Mouse (Mus musculus): ENCODE results near the gene Snx29.
"Not testable (repeated sequence)": the region's sequence is repeated elsewhere in the genome, so short reads cannot be mapped to it uniquely, and the experiment has no call there.

The Snx29 gene

GRCm38 (mm10) chr16:11533441-11533840, 210.7 kb downstream of the Snx29 start:
- DNase-seq (ENCODE audit: low read depth): no peak

- no peak for DNase-seq (ENCODE audit: low read depth)
These were observed 215.0 kb downstream of the Snx29 start for GRCm38 (mm10) chr16:11537663-11538062.

DNA sequence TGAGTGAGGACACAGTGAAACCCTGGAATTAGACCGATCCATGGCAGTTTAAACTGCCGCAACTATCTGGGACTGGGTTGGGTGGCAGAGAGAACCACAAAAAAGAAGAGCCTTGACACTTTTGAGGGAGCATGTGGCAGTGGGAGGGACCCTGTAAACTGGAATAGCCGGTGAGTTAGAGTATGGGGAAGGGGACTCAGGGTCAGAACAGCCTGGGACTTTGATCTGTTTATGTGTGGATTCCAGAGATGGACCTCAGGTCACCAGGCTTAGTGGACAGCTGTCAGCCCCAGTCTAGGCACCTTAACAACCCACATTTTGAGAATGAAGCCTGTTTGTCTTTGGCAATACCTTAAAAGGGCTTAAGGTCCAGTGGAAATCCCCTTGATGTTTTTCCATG, 215.5 kb downstream of the Snx29 start:
- no peak for DNase-seq (ENCODE audit: low read depth)

DNA sequence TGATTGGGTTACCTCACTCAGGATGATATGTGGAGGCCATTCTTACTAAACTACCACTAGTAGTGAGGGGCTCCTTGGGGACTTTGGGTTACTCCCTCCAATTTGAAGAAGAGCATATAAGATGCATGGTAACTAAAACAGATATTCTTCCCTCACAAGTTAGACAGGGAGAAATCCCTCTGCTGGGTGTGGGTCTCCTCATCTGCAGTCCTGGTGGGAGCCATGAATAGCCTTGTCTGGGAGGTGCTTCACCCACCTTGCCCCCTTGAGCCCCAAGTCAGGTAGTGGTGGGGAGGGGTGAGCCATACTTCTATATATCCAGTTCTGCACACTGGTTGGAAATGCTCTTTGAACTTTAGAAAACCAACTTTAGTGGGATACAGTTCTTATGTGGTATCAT, 218.3 kb downstream of the Snx29 start:
- DNase-seq (ENCODE audit: low read depth): no peak

- DNase-seq (ENCODE audit: low read depth): no peak
These were observed 219.1 kb downstream of the Snx29 start for GRCm38 (mm10) chr16:11541769-11542168.

GRCm38 (mm10) chr16:11550043-11550725, 227.5 kb downstream of the Snx29 start:
- DNase-seq (ENCODE audit: low read depth): no peak

- no peak for DNase-seq (ENCODE audit: low read depth)
These were observed 239.0 kb downstream of the Snx29 start for GRCm38 (mm10) chr16:11561714-11562113.

GRCm38 (mm10) chr16:11563846-11564245, 241.1 kb downstream of the Snx29 start:
- no peak for DNase-seq (ENCODE audit: low read depth)

DNA sequence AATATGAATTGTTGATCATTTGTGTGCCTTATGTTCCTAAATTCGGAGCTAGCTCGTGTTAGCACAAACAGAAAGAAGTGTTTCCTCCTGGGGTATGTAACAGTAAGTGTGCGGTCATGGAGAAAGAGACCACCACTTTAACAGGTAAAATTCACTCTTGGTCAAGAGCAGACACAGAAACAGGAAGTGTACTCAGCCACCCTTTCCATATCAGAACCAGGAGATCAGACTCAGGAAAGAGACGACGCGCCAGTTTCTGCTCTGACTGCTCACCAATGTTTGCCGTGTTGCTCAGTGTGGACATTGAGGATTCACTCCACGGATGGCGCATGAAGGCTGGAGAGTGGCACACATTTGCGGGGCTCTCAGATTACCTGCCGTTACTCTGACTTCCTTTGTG, 242.4 kb downstream of the Snx29 start:
- DNase-seq (ENCODE audit: low read depth): peak; percentile 5

GRCm38 (mm10) chr16:11567594-11567993, 244.9 kb downstream of the Snx29 start:
- no peak for DNase-seq (ENCODE audit: low read depth)

- DNase-seq (ENCODE audit: low read depth): no peak
These were observed 245.4 kb downstream of the Snx29 start for GRCm38 (mm10) chr16:11568095-11568494.

DNA sequence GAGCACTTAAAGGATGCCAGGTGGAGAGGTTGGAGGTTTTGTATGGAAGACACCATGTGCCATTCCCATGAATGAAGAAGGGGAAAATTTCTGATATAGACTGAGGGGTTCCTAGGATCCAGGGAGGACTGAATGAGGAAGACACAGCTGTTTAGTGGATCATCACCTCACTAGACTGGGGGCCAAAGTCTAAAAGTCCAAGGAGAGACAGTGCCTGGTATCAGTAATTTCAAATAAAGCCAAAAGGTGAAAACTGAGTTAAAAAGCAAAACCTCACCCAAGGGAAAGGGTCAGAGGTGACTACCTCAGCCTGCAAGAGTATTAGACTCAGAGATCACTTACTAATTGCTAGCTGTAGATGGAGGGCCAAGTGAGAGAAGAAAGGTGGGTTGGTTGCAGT, 245.9 kb downstream of the Snx29 start:
- DNase-seq (ENCODE audit: low read depth): no peak

GRCm38 (mm10) chr16:11569127-11569526, 246.4 kb downstream of the Snx29 start:
- DNase-seq (ENCODE audit: low read depth): no peak

DNA sequence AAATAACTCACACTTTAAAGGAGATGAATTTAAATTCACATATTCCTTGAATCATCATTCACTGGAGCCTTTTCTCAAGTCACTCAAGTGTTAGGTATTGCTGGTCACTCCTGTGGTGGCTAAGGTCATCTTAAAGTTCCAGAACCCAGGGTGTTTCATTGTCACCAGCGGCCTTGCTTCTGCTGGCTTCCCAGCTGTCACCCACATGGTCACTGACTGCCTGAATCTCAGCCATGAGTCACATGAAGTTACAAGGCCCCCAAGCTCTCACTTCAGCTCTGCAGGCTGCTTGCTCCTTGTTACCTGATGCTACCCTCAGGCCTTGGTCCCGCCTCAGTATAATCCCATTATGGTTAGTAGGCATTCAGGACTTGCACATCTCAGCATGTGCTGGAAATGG, 247.4 kb downstream of the Snx29 start:
- no peak for DNase-seq (ENCODE audit: low read depth)

DNA sequence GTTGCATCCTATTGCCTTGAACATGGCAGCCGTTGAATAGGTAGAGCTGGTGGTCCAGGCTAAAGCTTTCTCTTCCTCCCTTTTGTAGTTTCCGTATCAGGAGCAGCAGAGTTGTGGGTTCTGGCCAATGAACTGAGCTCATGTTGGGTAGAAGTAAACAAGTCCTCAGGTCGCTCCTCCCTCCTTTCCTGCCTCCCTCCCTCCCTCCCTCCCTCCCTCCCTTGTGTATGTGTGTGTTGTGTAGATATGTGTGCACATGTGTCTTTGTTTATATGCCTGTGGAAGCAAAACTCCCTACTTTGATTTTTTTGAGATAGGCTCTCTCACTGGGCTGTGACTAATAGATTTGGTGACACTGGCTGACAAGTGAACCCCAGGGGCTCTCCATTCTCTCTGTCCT, 251.8 kb downstream of the Snx29 start:
- DNase-seq (ENCODE audit: low read depth): no peak

DNA sequence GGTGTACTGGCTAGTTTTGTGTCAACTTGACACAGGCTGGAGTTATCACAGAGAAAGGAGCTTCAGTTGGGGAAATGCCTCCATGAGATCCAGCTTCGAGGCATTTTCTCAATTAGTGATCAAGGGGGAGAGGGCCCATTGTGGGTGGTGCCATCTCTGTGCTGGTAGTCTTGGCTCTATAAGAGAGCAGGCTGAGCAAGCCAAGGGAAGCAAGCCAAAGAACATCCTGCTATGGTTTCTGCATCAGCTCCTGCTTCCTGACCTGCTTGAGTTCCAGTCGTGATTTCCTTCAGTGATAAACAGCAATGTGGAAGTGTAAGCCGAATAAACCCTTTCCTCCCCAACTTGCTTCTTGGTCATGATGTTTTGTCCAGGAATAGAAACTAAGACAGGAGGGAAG, 253.0 kb downstream of the Snx29 start:
- DNase-seq (ENCODE audit: low read depth): not testable (repeated sequence)

GRCm38 (mm10) chr16:11577541-11578255, 255.0 kb downstream of the Snx29 start:
- no peak for DNase-seq (ENCODE audit: low read depth)

GRCm38 (mm10) chr16:11579676-11580098, 257.0 kb downstream of the Snx29 start:
- peak; percentile 64 for DNase-seq (ENCODE audit: low read depth)

- no peak for DNase-seq (ENCODE audit: low read depth)
These were observed 261.4 kb downstream of the Snx29 start for GRCm38 (mm10) chr16:11583941-11584639.

GRCm38 (mm10) chr16:11588689-11589088, 266.0 kb downstream of the Snx29 start:
- no peak for DNase-seq (ENCODE audit: low read depth)

- DNase-seq (ENCODE audit: low read depth): no peak
These were observed 266.6 kb downstream of the Snx29 start for GRCm38 (mm10) chr16:11589336-11589735.

DNA sequence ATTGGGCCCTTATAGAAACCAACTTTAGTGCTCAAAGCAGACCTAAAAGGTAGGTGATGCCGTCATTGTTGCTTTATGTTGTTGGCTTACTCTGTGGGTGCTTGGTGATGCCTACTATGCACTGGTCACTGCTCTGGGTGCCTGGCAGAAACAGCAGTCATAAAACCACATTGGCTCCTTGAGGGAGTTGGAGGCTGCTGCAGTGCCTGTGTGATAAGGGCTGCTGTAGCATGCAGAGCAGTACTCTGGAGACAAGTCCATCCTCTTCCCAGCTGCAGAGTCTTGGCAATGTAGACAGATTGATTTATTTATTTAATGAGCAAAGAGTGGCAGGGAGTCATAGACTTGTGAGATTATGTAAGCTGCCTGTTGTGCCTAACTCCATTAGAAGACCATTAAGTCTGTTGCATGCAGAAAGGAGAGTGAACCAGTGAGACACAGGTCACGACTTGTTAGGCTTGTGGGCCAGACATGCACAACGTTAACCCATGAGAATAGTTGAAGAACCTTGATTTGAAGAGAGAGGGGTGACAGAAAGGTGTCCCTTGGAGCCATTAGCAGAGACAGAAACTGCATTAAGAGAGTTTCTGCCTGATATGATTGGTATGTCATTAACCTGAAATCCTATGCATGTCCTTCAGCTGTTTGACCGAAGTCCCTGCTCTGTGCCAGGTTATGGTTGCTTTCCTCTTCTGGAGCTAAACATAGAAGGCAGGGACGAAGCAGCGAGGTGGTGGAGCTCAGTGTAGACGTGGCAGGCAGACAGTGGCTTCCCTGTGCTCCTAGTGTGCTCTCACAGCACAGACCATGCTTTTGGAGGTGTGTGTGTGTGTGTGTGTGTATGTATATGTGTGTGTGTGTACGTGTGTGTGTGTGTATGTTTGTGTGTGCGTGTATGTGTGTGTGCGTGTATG, 267.3 kb downstream of the Snx29 start:
- no peak for DNase-seq (ENCODE audit: low read depth)
